Mouse (Mus musculus) testis, adult 10 weeks (tissue): Measurements from ENCODE around the gene Olfr923. TPM values are rescaled to one million over a fixed set of nuclear protein-coding genes. Genes with fewer than 3 reads are reported as not detected.

ENCODE experiments used
- polyA plus RNA-seq: library from polyadenylated mRNA; stranded (reverse); fragments of 350-450 nt; fragmentation: Illumina TruSeq; extraction: RNeasy Lipid Tissue Mini Kit (QIAGEN cat#74804); gene quantifications from one replicate; pipeline ENCODE4 v1.2.3, GENCODE M21; 2014; ENCODE audit warnings: low read depth, low replicate concordance

Olfr923 gene
- not detected for polyA plus RNA-seq

GRCm38 (mm10) chr9:38826245-38826644, at the start of gene Olfr923:
Gene Olfr923 (plus strand): TSS chr9:38826545.

GRCm38 (mm10) chr9:38814314-38814713, 12.0 kb upstream of the Olfr923 start, which contains the start of gene Olfr922:
Gene Olfr922 (plus strand): TSS chr9:38814614.

GRCm38 (mm10) chr9:38844149-38844548, 17.8 kb downstream of the Olfr923 start, which contains the start of gene Olfr924:
Gene Olfr924 (plus strand): TSS chr9:38844449.

DNA sequence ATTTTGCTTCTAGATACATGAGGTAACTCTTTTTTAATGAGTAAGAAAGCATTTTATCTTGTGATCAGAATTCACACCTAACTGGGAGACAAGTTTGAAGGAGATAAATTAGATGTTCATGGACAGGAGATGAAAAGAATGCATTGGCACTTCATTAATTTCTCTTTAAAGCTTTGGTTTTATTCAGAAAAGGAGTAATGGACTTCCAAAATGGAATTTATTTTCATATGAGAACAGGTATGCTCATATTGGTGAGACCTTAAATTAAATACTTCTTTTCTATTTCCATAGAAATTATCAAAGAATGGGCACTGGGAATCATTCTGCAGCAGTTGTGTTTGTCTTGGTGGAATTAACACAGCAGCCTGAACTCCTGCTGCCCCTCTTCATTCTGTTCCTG, 28.4 kb downstream of the Olfr923 start, which contains the start of gene Olfr26:
Gene Olfr26 (plus strand): TSS at position 301 of the 400 bp plus-strand sequence.

GRCm38 (mm10) chr9:38876826-38877225, 50.5 kb downstream of the Olfr923 start, which contains the start of gene Olfr926:
Gene Olfr926 (plus strand): TSS chr9:38877126.

Other genes with a start within 250 kb of the Olfr923 start
- not detected for gene Olfr912, start 246.4 kb upstream of the Olfr923 start, polyA plus RNA-seq
- gene Olfr913, start 233.8 kb upstream of the Olfr923 start, polyA plus RNA-seq: not detected
- not detected for gene Olfr914, start 221.4 kb upstream of the Olfr923 start, polyA plus RNA-seq
- gene Olfr916, start 166.7 kb upstream of the Olfr923 start, polyA plus RNA-seq: not detected
- gene Olfr917, start 160.7 kb upstream of the Olfr923 start, polyA plus RNA-seq: not detected
- gene Olfr918, start 151.9 kb upstream of the Olfr923 start, polyA plus RNA-seq: not detected
- not detected for gene Olfr919, start 122.9 kb upstream of the Olfr923 start, polyA plus RNA-seq
- gene Vwa5a, start 108.3 kb upstream of the Olfr923 start, polyA plus RNA-seq: 8.6 TPM
- gene Olfr920, start 74.2 kb upstream of the Olfr923 start, polyA plus RNA-seq: 0.22 TPM
- not detected for gene Olfr921, start 53.5 kb upstream of the Olfr923 start, polyA plus RNA-seq
- gene Olfr922, start 11.9 kb upstream of the Olfr923 start, polyA plus RNA-seq: not detected
- not detected for gene Olfr924, start 17.9 kb downstream of the Olfr923 start, polyA plus RNA-seq
- gene Olfr26, start 28.5 kb downstream of the Olfr923 start, polyA plus RNA-seq: not detected
- gene Olfr926, start 50.6 kb downstream of the Olfr923 start, polyA plus RNA-seq: not detected
- not detected for gene Olfr930, start 103.3 kb downstream of the Olfr923 start, polyA plus RNA-seq
- not detected for gene Olfr933, start 145.8 kb downstream of the Olfr923 start, polyA plus RNA-seq
- gene Olfr934, start 161.8 kb downstream of the Olfr923 start, polyA plus RNA-seq: not detected
- not detected for gene Olfr935, start 173.1 kb downstream of the Olfr923 start, polyA plus RNA-seq
- not detected for gene Olfr146, start 196.8 kb downstream of the Olfr923 start, polyA plus RNA-seq
- not detected for gene Olfr937, start 238.4 kb downstream of the Olfr923 start, polyA plus RNA-seq